Mouse (Mus musculus) neural tube, embryonic 12.5 days (tissue): ENCODE measurements around the gene Map4. TPM values are rescaled to one million over a fixed set of nuclear protein-coding genes. Genes with fewer than 3 reads are reported as not detected.

Source experiments
- ATAC-seq: fragments of 200-750 bp; cut with Nextera tagmentation; 2 replicates; pipeline ENCODE4 v1.8.0; 2017; ENCODE audit warnings: low read depth, mild to moderate bottlenecking, moderate TSS enrichment, moderate library complexity; ENCODE audit not compliant: low FRiP score
- H3K27ac ChIP-seq: fragments of 300-500 bp; sonication (generic); 2 replicates; pipeline ENCODE4 v1.5.1; 2016
- H3K27me3 ChIP-seq: fragments of 300-500 bp; sonication (generic); replicated peaks from 2 replicates; pipeline ENCODE4 v1.6.1; 2016; ENCODE audit warnings: mild to moderate bottlenecking
- H3K36me3 ChIP-seq: fragments of 300-500 bp; sonication (generic); 2 replicates; pipeline ENCODE4 v1.6.1; 2016; ENCODE audit warnings: mild to moderate bottlenecking
- H3K4me1 ChIP-seq: fragments of 300-500 bp; sonication (generic); 2 replicates; pipeline ENCODE4 v1.6.1; 2016
- H3K4me2 ChIP-seq: fragments of 300-500 bp; sonication (generic); replicated peaks from 2 replicates; pipeline ENCODE4 v1.6.1; 2016; ENCODE audit warnings: mild to moderate bottlenecking
- H3K4me3 ChIP-seq: fragments of 300-500 bp; sonication (generic); 2 replicates; pipeline ENCODE4 v1.5.1; 2016
- H3K9ac ChIP-seq: fragments of 300-500 bp; sonication (generic); 2 replicates; pipeline ENCODE4 v1.6.1; 2016; ENCODE audit warnings: mild to moderate bottlenecking
- H3K9me3 ChIP-seq: fragments of 300-500 bp; sonication (generic); 2 replicates; pipeline ENCODE4 v1.6.1; 2016; ENCODE audit warnings: mild to moderate bottlenecking
- WGBS: fragments of 180-500 bp; shearing (Covaris S2); methylation state at CpG from one replicate; pipeline ENCODE4 v1.1.7; 2016; 5-methylcytosine and 5-hydroxymethylcytosine counted together
- polyA plus RNA-seq: library from polyadenylated mRNA; unstranded; fragments of >200 nt; fragmentation: Nextera tagmentation; extraction: Ambion mirVana; gene quantifications from 2 replicates; pipeline ENCODE4 v1.2.1, GENCODE M21; 2016

Gene Map4
- 141 and 161 TPM in 2 replicates for polyA plus RNA-seq

GRCm38 (mm10) chr9:109931257-109932171 is at the start of gene Map4:
Gene Map4, plus strand, starts transcription at chr9:109931460.
- Histone ChIP-seq H3K27ac (peak within 1 kb of the TSS; percentile 89), H3K9ac (peak within 1 kb of the TSS; percentile 86), H3K4me3 (peak within 1 kb of the TSS; percentile 86), H3K36me3 (no peaks in the 10 kb centered on the region), H3K9me3 (no peaks in the 10 kb centered on the region), H3K4me1 (peaks cover 16% of the 10 kb centered on the region), H3K27me3 (no peaks in the 10 kb centered on the region), H3K4me2 (peak within 1 kb of the TSS; percentile 86)
- under 1% methylated on average over 94 of the region's 94 CpGs for WGBS
- ATAC-seq = peak; percentile 99

GRCm38 (mm10) chr9:109886259-109886658 is 45.0 kb upstream of the Map4 start:
- Histone ChIP-seq H3K9me3 (no peaks in the 10 kb centered on the region), H3K27me3 (no peaks in the 10 kb centered on the region), H3K4me3 (no peak overlapping the region), H3K4me1 (no peaks in the 10 kb centered on the region), H3K4me2 (no peak overlapping the region), H3K27ac (no peak overlapping the region), H3K36me3 (peaks cover 98% of the 10 kb centered on the region), H3K9ac (no peak overlapping the region)
- no peak for ATAC-seq
- WGBS = 84% methylated on average over 4 of the region's 4 CpGs

GRCm38 (mm10) chr9:109887321-109887720 is 43.9 kb upstream of the Map4 start:
- H3K4me3 ChIP-seq = no peak overlapping the region
- no peaks in the 10 kb centered on the region for H3K4me1 ChIP-seq
- ATAC-seq = no peak
- no peak overlapping the region for H3K27ac ChIP-seq
- H3K4me2 ChIP-seq = no peak overlapping the region
- peaks cover 99% of the 10 kb centered on the region for H3K36me3 ChIP-seq
- H3K9ac ChIP-seq = no peak overlapping the region
- no peaks in the 10 kb centered on the region for H3K9me3 ChIP-seq
- no peaks in the 10 kb centered on the region for H3K27me3 ChIP-seq
- 93% methylated on average over 5 of the region's 5 CpGs for WGBS

GRCm38 (mm10) chr9:109891501-109891900 is 39.8 kb upstream of the Map4 start:
- 90% methylated on average over 8 of the region's 8 CpGs for WGBS
- Histone ChIP-seq H3K36me3 (peaks cover 66% of the 10 kb centered on the region), H3K4me2 (no peak overlapping the region)

GRCm38 (mm10) chr9:109892651-109893250 is 38.5 kb upstream of the Map4 start:
- ATAC-seq = no peak
- Histone ChIP-seq H3K27ac (no peak overlapping the region), H3K4me2 (no peak overlapping the region), H3K9me3 (no peaks in the 10 kb centered on the region), H3K27me3 (no peaks in the 10 kb centered on the region), H3K36me3 (peaks cover 54% of the 10 kb centered on the region), H3K4me3 (no peak overlapping the region), H3K9ac (no peak overlapping the region), H3K4me1 (no peaks in the 10 kb centered on the region)
- 70% methylated on average over 5 of the region's 5 CpGs for WGBS

More at GRCm38 (mm10) chr9:109891501-109891900, 39.8 kb upstream of the Map4 start:
- no peak overlapping the region for H3K27ac ChIP-seq
- H3K27me3 ChIP-seq = no peaks in the 10 kb centered on the region
- ATAC-seq = no peak
- H3K4me1 ChIP-seq = no peaks in the 10 kb centered on the region
- H3K4me3 ChIP-seq = no peak overlapping the region
- no peak overlapping the region for H3K9ac ChIP-seq
- H3K9me3 ChIP-seq = no peaks in the 10 kb centered on the region

- 30% methylated on average over 6 of the region's 6 CpGs for WGBS
- H3K27ac ChIP-seq = 0 out of 2 replicates have a peak overlapping the region, but pooled peaks have one; percentile 11
- H3K4me1 ChIP-seq = no peaks in the 10 kb centered on the region
- no peaks in the 10 kb centered on the region for H3K9me3 ChIP-seq
- no peak overlapping the region for H3K4me2 ChIP-seq
- 0 out of 2 replicates have a peak overlapping the region, but pooled peaks have one; percentile 1 for H3K9ac ChIP-seq
- ATAC-seq = peak; percentile 73; the same call in 1 of the 2 replicates
- H3K4me3 ChIP-seq = no peak overlapping the region
- peaks cover 37% of the 10 kb centered on the region for H3K36me3 ChIP-seq
- no peaks in the 10 kb centered on the region for H3K27me3 ChIP-seq
These were observed 36.7 kb upstream of the Map4 start for GRCm38 (mm10) chr9:109894413-109895090.

- ATAC-seq = no peak
- Histone ChIP-seq H3K4me2 (no peak overlapping the region), H3K9ac (no peak overlapping the region), H3K27me3 (no peaks in the 10 kb centered on the region), H3K9me3 (no peaks in the 10 kb centered on the region), H3K4me3 (no peak overlapping the region), H3K27ac (no peak overlapping the region), H3K4me1 (no peaks in the 10 kb centered on the region), H3K36me3 (peaks cover 27% of the 10 kb centered on the region)
- WGBS = 63% methylated on average over 6 of the region's 6 CpGs
These were observed 35.7 kb upstream of the Map4 start for GRCm38 (mm10) chr9:109895593-109895992.

GRCm38 (mm10) chr9:109896253-109897150 is 34.8 kb upstream of the Map4 start:
- 87% methylated on average over 8 of the region's 8 CpGs for WGBS
- Histone ChIP-seq H3K9ac (no peak overlapping the region), H3K36me3 (peaks cover 18% of the 10 kb centered on the region), H3K27me3 (no peaks in the 10 kb centered on the region), H3K4me2 (no peak overlapping the region), H3K4me3 (no peak overlapping the region), H3K4me1 (no peaks in the 10 kb centered on the region), H3K9me3 (no peaks in the 10 kb centered on the region), H3K27ac (no peak overlapping the region)
- no peak for ATAC-seq

- no peak for ATAC-seq
- no peak overlapping the region for H3K4me2 ChIP-seq
- no peak overlapping the region for H3K9ac ChIP-seq
- peaks cover 5% of the 10 kb centered on the region for H3K36me3 ChIP-seq
- H3K4me3 ChIP-seq = no peak overlapping the region
- WGBS = 53% methylated on average over 2 of the region's 2 CpGs
- H3K4me1 ChIP-seq = no peaks in the 10 kb centered on the region
- H3K9me3 ChIP-seq = no peaks in the 10 kb centered on the region
- H3K27me3 ChIP-seq = no peaks in the 10 kb centered on the region
- H3K27ac ChIP-seq = no peak overlapping the region
These were observed 33.2 kb upstream of the Map4 start for GRCm38 (mm10) chr9:109898027-109898426.

GRCm38 (mm10) chr9:109899361-109899760 is 31.9 kb upstream of the Map4 start:
- H3K4me2 ChIP-seq = no peak overlapping the region
- 58% methylated on average over 12 of the region's 15 CpGs for WGBS
- no peaks in the 10 kb centered on the region for H3K4me1 ChIP-seq
- H3K9me3 ChIP-seq = no peaks in the 10 kb centered on the region
- no peaks in the 10 kb centered on the region for H3K27me3 ChIP-seq
- H3K9ac ChIP-seq = no peak overlapping the region
- H3K36me3 ChIP-seq = no peaks in the 10 kb centered on the region; the same call in 1 of the 2 replicates
- no peak overlapping the region for H3K27ac ChIP-seq
- no peak for ATAC-seq
- no peak overlapping the region for H3K4me3 ChIP-seq

- Histone ChIP-seq H3K9ac (no peak overlapping the region), H3K27ac (no peak overlapping the region), H3K36me3 (no peaks in the 10 kb centered on the region; the same call in 1 of the 2 replicates), H3K4me3 (no peak overlapping the region), H3K4me1 (no peaks in the 10 kb centered on the region), H3K4me2 (no peak overlapping the region), H3K9me3 (no peaks in the 10 kb centered on the region), H3K27me3 (no peaks in the 10 kb centered on the region)
- ATAC-seq = no peak
- WGBS = 84% methylated on average over 8 of the region's 8 CpGs
These were observed 31.5 kb upstream of the Map4 start for GRCm38 (mm10) chr9:109899774-109900173.
